Mouse (Mus musculus) cortical plate, adult 2 months (tissue): ENCODE data around the gene Stip1.

Source experiments
- CTCF ChIP-seq: fragments of 200-500 bp; IDR thresholded peaks from 2 replicates; pipeline ENCODE4 v1.5.1; 2011; ENCODE audit warnings: mild to moderate bottlenecking, control low read depth, low read length; ENCODE audit not compliant: insufficient read depth; ENCODE audit errors: extremely low read depth
- POLR2A ChIP-seq: fragments of 200-500 bp; IDR thresholded peaks from 2 replicates; pipeline ENCODE4 v1.6.1; 2011; ENCODE audit warnings: mild to moderate bottlenecking, low read length, control low read depth; ENCODE audit not compliant: insufficient read depth; ENCODE audit errors: extremely low read depth

DNA sequence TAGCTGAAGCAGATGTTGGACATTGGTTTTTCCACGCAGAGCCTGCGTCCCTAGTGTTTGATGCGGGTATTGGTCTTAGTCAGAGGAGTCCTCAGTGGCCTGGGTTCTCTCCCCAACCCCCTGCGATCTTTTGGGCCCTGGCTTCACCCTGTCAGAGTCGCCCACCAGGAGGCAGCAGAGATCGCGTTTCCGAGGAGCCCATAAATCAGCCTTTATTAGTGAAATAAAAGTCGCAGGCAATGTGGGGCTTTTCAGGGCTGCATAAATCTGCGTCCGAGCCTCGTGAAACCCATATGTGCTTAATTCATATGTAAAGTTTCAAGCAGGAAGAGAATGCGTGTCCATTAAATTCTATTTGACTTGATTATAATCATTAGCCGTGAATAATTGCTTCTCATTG, 28.4 kb upstream of the Stip1 start:
- TF ChIP-seq CTCF (peak; percentile 77), POLR2A (no peak)
